Mouse (Mus musculus) MEL (cell line): Measurements from ENCODE around the gene Stpg1. TPM values are rescaled to one million over a fixed set of nuclear protein-coding genes. Genes with fewer than 3 reads are reported as not detected.

Source experiments
- DNase-seq: peaks from one replicate; pipeline ENCODE4 v3.0.0; 2011; ENCODE audit warnings: low read depth, low spot score
- H3K27ac ChIP-seq: 2 replicates; pipeline ENCODE4 v1.5.1; 2012; ENCODE audit warnings: low read depth, mild to moderate bottlenecking, control low read depth, low read length, moderate library complexity; ENCODE audit not compliant: control insufficient read depth
- H3K27me3 ChIP-seq, 2 experiments: fragments of 150-350 bp in 1 of 2; sonication (generic) in 1 of 2; 2 replicates each; pipeline ENCODE4 v1.6.1; 2012; ENCODE audit warnings: low read length in 2 of 2, mild to moderate bottlenecking in 2 of 2, improper control_type of control experiment in 1 of 2, moderate library complexity in 1 of 2; ENCODE audit not compliant: insufficient read depth in 2 of 2, control insufficient read depth in 1 of 2
- H3K36me3 ChIP-seq, 2 experiments: 2 replicates each; pipeline ENCODE4 v1.6.1; 2012 to 2014; ENCODE audit warnings: low read length in 2 of 2, improper control_type of control experiment in 1 of 2, inconsistent platforms in 1 of 2, mild to moderate bottlenecking in 1 of 2; ENCODE audit not compliant: insufficient read depth in 2 of 2, control insufficient read depth in 1 of 2
- H3K4me1 ChIP-seq, 2 experiments: fragments of 150-350 bp in 1 of 2; sonication (generic) in 1 of 2; 2 replicates each; pipeline ENCODE4 v1.6.1; 2012; ENCODE audit warnings: low read length in 2 of 2, improper control_type of control experiment in 1 of 2, mild to moderate bottlenecking in 1 of 2; ENCODE audit not compliant: insufficient read depth in 2 of 2, control insufficient read depth in 1 of 2
- H3K4me3 ChIP-seq, 2 experiments: fragments of 150-350 bp in 1 of 2; sonication (generic) in 1 of 2; 2 replicates each; pipeline ENCODE4 v1.5.1; 2012; ENCODE audit warnings: low read depth in 2 of 2, low read length in 2 of 2, mild to moderate bottlenecking in 2 of 2, moderate library complexity in 2 of 2, control low read depth in 1 of 2, improper control_type of control experiment in 1 of 2; ENCODE audit not compliant: control insufficient read depth in 1 of 2, insufficient read depth in 1 of 2
- H3K79me2 ChIP-seq: 2 replicates; pipeline ENCODE4 v1.6.1; 2012; ENCODE audit warnings: mild to moderate bottlenecking, low read length, moderate library complexity; ENCODE audit not compliant: control insufficient read depth, poor library complexity, insufficient read depth
- H3K9ac ChIP-seq: 2 replicates; pipeline ENCODE4 v1.6.1; 2012; ENCODE audit warnings: low read depth, mild to moderate bottlenecking, control low read depth, low read length, moderate library complexity; ENCODE audit not compliant: control insufficient read depth, poor library complexity, severe bottlenecking
- H3K9me3 ChIP-seq: fragments of 150-350 bp; sonication (generic); replicated peaks from 2 replicates; pipeline ENCODE4 v1.6.1; 2012; ENCODE audit warnings: mild to moderate bottlenecking, low read length, improper control_type of control experiment, moderate library complexity; ENCODE audit not compliant: insufficient read depth
- BHLHE40 ChIP-seq: IDR thresholded peaks from 2 replicates; pipeline ENCODE4 v1.6.1; 2012; ENCODE audit warnings: low read depth, mild to moderate bottlenecking, inconsistent platforms, low read length, improper control_type of control experiment, borderline replicate concordance
- CHD2 ChIP-seq: IDR thresholded peaks from 2 replicates; pipeline ENCODE4 v1.6.1; 2011; ENCODE audit warnings: low read length, improper control_type of control experiment
- E2F4 ChIP-seq: IDR thresholded peaks from 2 replicates; pipeline ENCODE4 v1.6.1; 2011; ENCODE audit warnings: low read depth, low read length, improper control_type of control experiment, borderline replicate concordance
- EP300 ChIP-seq, 2 experiments: IDR thresholded peaks; 2 replicates each; pipeline ENCODE4 v1.6.1; 2011; ENCODE audit warnings: improper control_type of control experiment in 2 of 2, low read length in 2 of 2, low read depth in 1 of 2, mild to moderate bottlenecking in 1 of 2
- GABPA ChIP-seq: IDR thresholded peaks from 2 replicates; pipeline ENCODE4 v1.6.1; 2012; ENCODE audit warnings: low read depth, mild to moderate bottlenecking, inconsistent platforms, low read length, improper control_type of control experiment, moderate library complexity
- GATA1 ChIP-seq: IDR thresholded peaks from 2 replicates; pipeline ENCODE4 v1.6.1; 2011; ENCODE audit warnings: low read depth, low read length, improper control_type of control experiment
- HCFC1 ChIP-seq: IDR thresholded peaks from 2 replicates; pipeline ENCODE4 v1.6.1; 2012; ENCODE audit warnings: low read depth, mild to moderate bottlenecking, inconsistent platforms, low read length, improper control_type of control experiment, moderate library complexity
- JUND ChIP-seq: IDR thresholded peaks from 2 replicates; pipeline ENCODE4 v1.6.1; 2011; ENCODE audit warnings: low read depth, mild to moderate bottlenecking, improper control_type of control experiment, low read length
- MYB ChIP-seq: IDR thresholded peaks from 2 replicates; pipeline ENCODE4 v1.6.1; 2011; ENCODE audit warnings: mild to moderate bottlenecking, low read depth, low read length, improper control_type of control experiment
- MYC ChIP-seq: IDR thresholded peaks from 2 replicates; pipeline ENCODE4 v1.6.1; 2011; ENCODE audit warnings: low read depth, mild to moderate bottlenecking, low read length, improper control_type of control experiment, moderate library complexity
- NELFE ChIP-seq: IDR thresholded peaks from 2 replicates; pipeline ENCODE4 v1.6.1; 2011; ENCODE audit warnings: low read depth, low read length, improper control_type of control experiment
- NRF1 ChIP-seq: IDR thresholded peaks from 2 replicates; pipeline ENCODE4 v1.6.1; 2014; ENCODE audit warnings: low read depth, mild to moderate bottlenecking, inconsistent platforms, low read length, improper control_type of control experiment, moderate library complexity; ENCODE audit not compliant: poor library complexity, insufficient read depth, severe bottlenecking
- POLR2AphosphoS2 ChIP-seq: IDR thresholded peaks from 2 replicates; pipeline ENCODE4 v1.6.1; 2011; ENCODE audit warnings: low read length, improper control_type of control experiment
- SIN3A ChIP-seq: IDR thresholded peaks from 2 replicates; pipeline ENCODE4 v1.6.1; 2012; ENCODE audit warnings: low read length, improper control_type of control experiment, inconsistent platforms
- TBP ChIP-seq: IDR thresholded peaks from 2 replicates; pipeline ENCODE4 v1.8.0; 2011; ENCODE audit warnings: low read depth, low read length, improper control_type of control experiment
- TCF12 ChIP-seq: IDR thresholded peaks from 2 replicates; pipeline ENCODE4 v1.6.1; 2014; ENCODE audit warnings: low read depth, mild to moderate bottlenecking, inconsistent platforms, low read length, improper control_type of control experiment, moderate library complexity
- UBTF ChIP-seq: IDR thresholded peaks from 2 replicates; pipeline ENCODE4 v1.6.1; 2012; ENCODE audit warnings: low read depth, mild to moderate bottlenecking, inconsistent platforms, low read length, improper control_type of control experiment, moderate library complexity, borderline replicate concordance; ENCODE audit not compliant: insufficient read depth
- USF2 ChIP-seq, 2 experiments: IDR thresholded peaks; 2 replicates each; pipeline ENCODE4 v1.6.1; 2011 to 2012; ENCODE audit warnings: improper control_type of control experiment in 2 of 2, low read length in 2 of 2, borderline replicate concordance in 1 of 2, inconsistent platforms in 1 of 2, low read depth in 1 of 2, mild to moderate bottlenecking in 1 of 2; ENCODE audit not compliant: insufficient read depth in 1 of 2
- ZKSCAN1 ChIP-seq: IDR thresholded peaks from 2 replicates; pipeline ENCODE4 v1.6.1; 2012; ENCODE audit warnings: low read depth, mild to moderate bottlenecking, inconsistent platforms, low read length, improper control_type of control experiment, moderate library complexity
- ZNF384 ChIP-seq: IDR thresholded peaks from 2 replicates; pipeline ENCODE4 v1.6.1; 2012; ENCODE audit warnings: low read depth, mild to moderate bottlenecking, inconsistent platforms, low read length, improper control_type of control experiment
- polyA plus RNA-seq, 2 experiments: library from polyadenylated mRNA; stranded (reverse) in 1 of 2; unstranded in 1 of 2; fragments of >175 nt in 1 of 2; fragments of >200 nt in 1 of 2; gene quantifications; 2 replicates each; pipeline versions ENCODE4 v1.2.1 to v1.2.4; 2012; ENCODE audit warnings: low replicate concordance in 2 of 2, low read depth in 1 of 2; ENCODE audit not compliant: insufficient read length in 2 of 2, insufficient read depth in 1 of 2, missing spikeins in 1 of 2
- total RNA-seq: library from RNA; depleted of rRNA; stranded (reverse); fragments of 300-350 nt; gene quantifications from 2 replicates; pipeline ENCODE4 v1.2.3, GENCODE M21; 2012

Stpg1 gene
- total and polyA plus RNA-seq, 3 experiments = 0.21 TPM; not detected in 2

GRCm38 (mm10) chr4:135516351-135517316 lies 22.0 kb downstream of the Stpg1 start (continued):
- no peak for TF ChIP-seq BHLHE40

DNA sequence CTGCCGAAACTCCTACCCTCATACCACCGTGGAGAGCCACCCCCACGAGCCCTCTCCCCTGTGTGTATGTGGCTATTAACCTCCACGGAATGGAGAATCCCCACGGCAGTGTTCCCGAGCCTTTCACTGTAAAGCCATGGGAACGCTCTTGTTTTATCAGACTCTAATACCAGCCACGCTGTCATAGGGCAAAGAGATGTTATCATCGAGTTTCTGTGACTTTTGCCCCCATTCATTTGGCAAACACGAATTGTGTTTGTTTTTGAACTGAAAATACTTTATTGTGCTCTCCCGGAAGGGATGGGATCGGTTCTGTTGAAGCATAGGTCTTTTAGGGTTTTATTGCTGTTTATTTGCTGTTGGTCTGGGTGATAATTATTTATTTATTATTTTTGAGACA lies 23.5 kb downstream of the Stpg1 start:
- Histone ChIP-seq H3K36me3 (no peaks in the 10 kb centered on the region), H3K27ac (no peak overlapping the region), H3K9ac (no peak overlapping the region), H3K9me3 (no peaks in the 10 kb centered on the region), H3K27me3 (0 out of 4 replicates have a peak, but pooled peaks cover 0 to 2% of the 10 kb centered on the region in 2 experiments), H3K4me3 (no peak overlapping the region), H3K79me2 (no peaks in the 10 kb centered on the region), H3K4me1 (no peaks in the 10 kb centered on the region)
- no peak for DNase-seq
- no peak for TF ChIP-seq SIN3A
- no peak for TF ChIP-seq NELFE
- TF ChIP-seq TBP = no peak
- no peak for TF ChIP-seq GATA1
- TF ChIP-seq TCF12 = no peak
- no peak for TF ChIP-seq CHD2
- no peak for TF ChIP-seq POLR2AphosphoS2
- TF ChIP-seq BHLHE40 = no peak
- no peak for TF ChIP-seq MYC
- TF ChIP-seq NRF1 = no peak
- no peak for TF ChIP-seq USF2 (IDR thresholded peaks at IDR 0.05; ENCODE audit: borderline replicate concordance in 1 of 2, insufficient read depth in 1 of 2, low read depth in 1 of 2, low read length in 2 of 2)
- TF ChIP-seq EP300 (IDR thresholded peaks at IDR 0.05; ENCODE audit: low read depth in 1 of 2, low read length in 2 of 2) = no peak
- TF ChIP-seq MYB = no peak
- TF ChIP-seq E2F4 = no peak
- no peak for TF ChIP-seq UBTF
- no peak for TF ChIP-seq JUND
- TF ChIP-seq ZNF384 = no peak
- no peak for TF ChIP-seq ZKSCAN1
- TF ChIP-seq GABPA = no peak
- TF ChIP-seq HCFC1 = no peak
- TF ChIP-seq, all 39 proteins: peak for 0
